Mouse (Mus musculus): ENCODE results near the gene Wdr41. TPM values are rescaled to one million over a fixed set of nuclear protein-coding genes. Genes with fewer than 3 reads are reported as not detected.
A peak's percentile ranks its signal among the peaks of the same experiment; 100 is the strongest.

Wdr41 gene
- polyA plus RNA-seq, 1 experiment from 2014 or later = 20.8 TPM

GRCm38 (mm10) chr13:95009261-95009660, 33.1 kb downstream of the Wdr41 start:
- ATAC-seq (ENCODE audit: low FRiP score, low read depth) = no peak
- Histone ChIP-seq H3K4me2 (replicated peaks) (no peak overlapping the region), H3K4me3 (no peak overlapping the region), H3K9ac (no peak overlapping the region), H3K27ac (no peak overlapping the region), H3K27me3 (no peaks in the 10 kb centered on the region), H3K36me3 (peaks cover 9% of the 10 kb centered on the region; the same call in 1 of the 2 replicates), H3K9me3 (no peaks in the 10 kb centered on the region), H3K4me1 (0 out of 2 replicates have a peak, but pooled peaks cover 2% of the 10 kb centered on the region)
- WGBS = 85% methylated on average over 7 of the region's 7 CpGs

GRCm38 (mm10) chr13:95011546-95012257, 35.6 kb downstream of the Wdr41 start:
- Histone ChIP-seq H3K9ac (no peak overlapping the region), H3K36me3 (peaks cover 9% of the 10 kb centered on the region; the same call in 1 of the 2 replicates), H3K27me3 (no peaks in the 10 kb centered on the region), H3K4me1 (0 out of 2 replicates have a peak, but pooled peaks cover 5% of the 10 kb centered on the region), H3K4me3 (no peak overlapping the region), H3K4me2 (replicated peaks) (no peak overlapping the region), H3K27ac (no peak overlapping the region), H3K9me3 (no peaks in the 10 kb centered on the region)
- ATAC-seq (ENCODE audit: low FRiP score, low read depth) = no peak
- 81% methylated on average over 7 of the region's 7 CpGs for WGBS

DNA sequence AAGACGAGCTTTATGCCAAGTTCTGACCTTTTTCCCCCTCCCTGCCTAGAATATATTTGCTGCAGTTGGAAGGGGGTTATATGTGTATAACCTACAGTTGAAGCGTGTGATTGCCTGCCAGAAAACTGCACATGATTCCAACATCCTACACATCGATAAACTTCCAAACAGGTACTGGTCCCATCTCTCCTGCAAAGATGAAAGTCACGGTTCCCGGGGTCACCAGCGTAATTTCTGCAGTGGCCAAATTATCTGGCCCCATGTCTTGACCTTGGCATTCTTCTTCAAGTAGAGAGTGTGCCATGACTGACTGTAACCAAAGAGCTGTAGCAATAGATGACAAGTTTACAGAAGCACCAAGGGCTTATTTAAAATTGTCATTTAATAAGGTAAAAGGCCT, 41.1 kb downstream of the Wdr41 start:
- 89% methylated on average over 6 of the region's 6 CpGs for WGBS
- ATAC-seq (ENCODE audit: low FRiP score, low read depth) = no peak
- H3K4me1 ChIP-seq = peaks cover 9% of the 10 kb centered on the region

GRCm38 (mm10) chr13:95017916-95018315, 41.8 kb downstream of the Wdr41 start:
- Histone ChIP-seq H3K4me2 (replicated peaks) (no peak overlapping the region), H3K9me3 (no peaks in the 10 kb centered on the region), H3K27ac (no peak overlapping the region), H3K27me3 (no peaks in the 10 kb centered on the region), H3K4me1 (peaks cover 9% of the 10 kb centered on the region), H3K9ac (no peak overlapping the region), H3K4me3 (no peak overlapping the region), H3K36me3 (peaks cover 19% of the 10 kb centered on the region; the same call in 1 of the 2 replicates)
- 5% methylated on average over 9 of the region's 9 CpGs for WGBS
- ATAC-seq (ENCODE audit: low FRiP score, low read depth) = peak; percentile 77

More for the DNA sequence above, 41.1 kb downstream of the Wdr41 start:
- no peak overlapping the region for H3K4me3 ChIP-seq
- H3K9me3 ChIP-seq = no peaks in the 10 kb centered on the region
- peaks cover 19% of the 10 kb centered on the region; the same call in 1 of the 2 replicates for H3K36me3 ChIP-seq
- H3K27ac ChIP-seq = no peak overlapping the region
- H3K4me2 ChIP-seq (replicated peaks) = no peak overlapping the region
- no peak overlapping the region for H3K9ac ChIP-seq
- no peaks in the 10 kb centered on the region for H3K27me3 ChIP-seq

DNA sequence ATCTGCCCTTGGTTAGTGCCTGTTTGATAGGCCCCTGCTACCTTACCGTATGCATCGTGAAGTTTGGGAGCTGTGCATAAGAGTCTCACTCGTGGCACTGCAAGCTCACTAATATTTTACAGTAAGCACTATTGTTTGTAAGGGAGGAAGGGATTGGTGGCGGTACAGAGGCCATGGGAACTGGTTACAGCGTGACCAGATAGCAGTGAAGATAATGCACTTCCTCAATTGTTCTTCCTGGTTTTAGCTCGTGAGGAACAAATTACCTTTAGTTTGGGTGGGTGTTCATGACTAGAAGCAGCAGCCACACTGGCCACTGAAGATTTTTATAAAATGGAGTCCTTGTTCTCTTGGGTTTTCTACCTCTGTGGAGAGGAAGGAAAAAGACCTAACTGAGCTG, 43.2 kb downstream of the Wdr41 start:
- 84% methylated on average over 6 of the region's 6 CpGs for WGBS
- no peak overlapping the region for H3K4me2 ChIP-seq (replicated peaks)
- no peak overlapping the region for H3K4me3 ChIP-seq
- H3K36me3 ChIP-seq = 0 out of 2 replicates have a peak, but pooled peaks cover 19% of the 10 kb centered on the region
- ATAC-seq (ENCODE audit: low FRiP score, low read depth) = no peak
- H3K9me3 ChIP-seq = no peaks in the 10 kb centered on the region
- H3K27ac ChIP-seq = no peak overlapping the region
- peaks cover 6% of the 10 kb centered on the region for H3K4me1 ChIP-seq
- H3K27me3 ChIP-seq = no peaks in the 10 kb centered on the region
- H3K9ac ChIP-seq = no peak overlapping the region

- peaks cover 4% of the 10 kb centered on the region for H3K4me1 ChIP-seq
- H3K4me3 ChIP-seq = no peak overlapping the region
- no peak for ATAC-seq (ENCODE audit: low FRiP score, low read depth)
- H3K36me3 ChIP-seq = 0 out of 2 replicates have a peak, but pooled peaks cover 19% of the 10 kb centered on the region
- no peak overlapping the region for H3K4me2 ChIP-seq (replicated peaks)
- WGBS = 87% methylated on average over 6 of the region's 6 CpGs
- H3K27ac ChIP-seq = no peak overlapping the region
- no peak overlapping the region for H3K9ac ChIP-seq
- H3K9me3 ChIP-seq = no peaks in the 10 kb centered on the region
- H3K27me3 ChIP-seq = no peaks in the 10 kb centered on the region
Measured at GRCm38 (mm10) chr13:95020216-95020615, 44.1 kb downstream of the Wdr41 start.

GRCm38 (mm10) chr13:95030828-95031227, 54.7 kb downstream of the Wdr41 start:
- Histone ChIP-seq H3K27me3 (no peaks in the 10 kb centered on the region), H3K4me1 (peaks cover 10% of the 10 kb centered on the region), H3K9ac (no peak overlapping the region), H3K4me2 (replicated peaks) (no peak overlapping the region), H3K4me3 (no peak overlapping the region), H3K36me3 (peaks cover 18% of the 10 kb centered on the region), H3K27ac (no peak overlapping the region), H3K9me3 (no peaks in the 10 kb centered on the region)
- ATAC-seq (ENCODE audit: low FRiP score, low read depth) = no peak
- 82% methylated on average over 6 of the region's 6 CpGs for WGBS

- WGBS = 50% methylated on average over 17 of the region's 17 CpGs
- Histone ChIP-seq H3K9ac (no peak overlapping the region), H3K9me3 (no peaks in the 10 kb centered on the region), H3K27me3 (no peaks in the 10 kb centered on the region), H3K4me2 (replicated peaks) (no peak overlapping the region), H3K4me3 (no peak overlapping the region), H3K36me3 (peaks cover 15% of the 10 kb centered on the region), H3K27ac (no peak overlapping the region), H3K4me1 (peaks cover 10% of the 10 kb centered on the region)
- ATAC-seq (ENCODE audit: low FRiP score, low read depth) = peak; percentile 28; the same call in 1 of the 2 replicates
Measured at GRCm38 (mm10) chr13:95032127-95032831, 56.1 kb downstream of the Wdr41 start.

GRCm38 (mm10) chr13:95032973-95033372, 56.8 kb downstream of the Wdr41 start:
- Histone ChIP-seq H3K36me3 (peaks cover 11% of the 10 kb centered on the region), H3K4me1 (peaks cover 10% of the 10 kb centered on the region), H3K4me2 (replicated peaks) (no peak overlapping the region), H3K9ac (no peak overlapping the region), H3K27me3 (no peaks in the 10 kb centered on the region), H3K4me3 (no peak overlapping the region), H3K9me3 (no peaks in the 10 kb centered on the region), H3K27ac (no peak overlapping the region)
- 79% methylated on average over 6 of the region's 6 CpGs for WGBS
- ATAC-seq (ENCODE audit: low FRiP score, low read depth) = no peak

- WGBS = 76% methylated on average over 9 of the region's 9 CpGs
- ATAC-seq (ENCODE audit: low FRiP score, low read depth) = no peak
- Histone ChIP-seq H3K9me3 (no peaks in the 10 kb centered on the region), H3K9ac (no peak overlapping the region), H3K4me3 (no peak overlapping the region), H3K4me1 (peaks cover 10% of the 10 kb centered on the region), H3K4me2 (replicated peaks) (no peak overlapping the region), H3K27me3 (no peaks in the 10 kb centered on the region), H3K27ac (no peak overlapping the region), H3K36me3 (peaks cover under 1% of the 10 kb centered on the region; the same call in 1 of the 2 replicates)
Measured at GRCm38 (mm10) chr13:95034094-95034493, 58.0 kb downstream of the Wdr41 start.

GRCm38 (mm10) chr13:95034715-95035114, 58.6 kb downstream of the Wdr41 start:
- 81% methylated on average over 2 of the region's 2 CpGs for WGBS

DNA sequence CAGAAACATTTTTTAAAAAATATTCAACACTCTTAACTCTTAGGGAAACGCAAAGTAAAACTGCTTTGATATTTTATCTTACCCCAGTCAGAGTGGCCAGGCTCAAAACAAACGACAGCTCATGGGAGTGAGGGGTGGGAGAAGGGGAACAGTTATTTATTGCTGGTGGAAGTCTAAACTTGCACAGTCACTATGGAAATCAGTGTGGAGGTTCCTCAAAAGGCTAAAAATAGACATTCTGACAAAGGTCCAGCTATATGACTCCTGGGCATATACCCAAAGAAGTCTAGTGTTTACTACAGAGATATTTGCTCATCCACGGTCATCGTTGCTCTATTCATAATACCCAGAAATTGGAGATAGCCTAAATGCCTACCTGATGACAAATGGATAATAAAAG, 62.1 kb downstream of the Wdr41 start:
- no peak overlapping the region for H3K9ac ChIP-seq
- no peak for ATAC-seq (ENCODE audit: low FRiP score, low read depth)
- no peak overlapping the region for H3K4me2 ChIP-seq (replicated peaks)
- H3K27ac ChIP-seq = no peak overlapping the region
- H3K9me3 ChIP-seq = no peaks in the 10 kb centered on the region
- H3K4me3 ChIP-seq = no peak overlapping the region
- WGBS = 71% methylated on average over 4 of the region's 4 CpGs
- no peaks in the 10 kb centered on the region for H3K4me1 ChIP-seq
- H3K36me3 ChIP-seq = no peaks in the 10 kb centered on the region
- no peaks in the 10 kb centered on the region for H3K27me3 ChIP-seq

More at GRCm38 (mm10) chr13:95034715-95035114, 58.6 kb downstream of the Wdr41 start:
- H3K9me3 ChIP-seq = no peaks in the 10 kb centered on the region
- no peak overlapping the region for H3K9ac ChIP-seq
- H3K27me3 ChIP-seq = no peaks in the 10 kb centered on the region
- no peak overlapping the region for H3K27ac ChIP-seq
- H3K4me1 ChIP-seq = peaks cover 10% of the 10 kb centered on the region
- no peaks in the 10 kb centered on the region for H3K36me3 ChIP-seq
- H3K4me3 ChIP-seq = no peak overlapping the region
- no peak overlapping the region for H3K4me2 ChIP-seq (replicated peaks)
- no peak for ATAC-seq (ENCODE audit: low FRiP score, low read depth)

Measured in limb, embryonic 13.5 days (tissue).